Mouse (Mus musculus) adipose tissue, adult 10 weeks (tissue): Measurements from ENCODE around the gene Arhgef6. TPM values are rescaled to one million over a fixed set of nuclear protein-coding genes. Genes with fewer than 3 reads are reported as not detected.

ENCODE experiments used
- polyA plus RNA-seq: library from polyadenylated mRNA; stranded (reverse); fragments of 350-450 nt; fragmentation: Illumina TruSeq; extraction: RNeasy Lipid Tissue Mini Kit (QIAGEN cat#74804); gene quantifications from one replicate; pipeline ENCODE4 v1.2.3, GENCODE M21; 2014; ENCODE audit warnings: low read depth, low replicate concordance

Arhgef6 gene
- polyA plus RNA-seq = 17.9 TPM

DNA sequence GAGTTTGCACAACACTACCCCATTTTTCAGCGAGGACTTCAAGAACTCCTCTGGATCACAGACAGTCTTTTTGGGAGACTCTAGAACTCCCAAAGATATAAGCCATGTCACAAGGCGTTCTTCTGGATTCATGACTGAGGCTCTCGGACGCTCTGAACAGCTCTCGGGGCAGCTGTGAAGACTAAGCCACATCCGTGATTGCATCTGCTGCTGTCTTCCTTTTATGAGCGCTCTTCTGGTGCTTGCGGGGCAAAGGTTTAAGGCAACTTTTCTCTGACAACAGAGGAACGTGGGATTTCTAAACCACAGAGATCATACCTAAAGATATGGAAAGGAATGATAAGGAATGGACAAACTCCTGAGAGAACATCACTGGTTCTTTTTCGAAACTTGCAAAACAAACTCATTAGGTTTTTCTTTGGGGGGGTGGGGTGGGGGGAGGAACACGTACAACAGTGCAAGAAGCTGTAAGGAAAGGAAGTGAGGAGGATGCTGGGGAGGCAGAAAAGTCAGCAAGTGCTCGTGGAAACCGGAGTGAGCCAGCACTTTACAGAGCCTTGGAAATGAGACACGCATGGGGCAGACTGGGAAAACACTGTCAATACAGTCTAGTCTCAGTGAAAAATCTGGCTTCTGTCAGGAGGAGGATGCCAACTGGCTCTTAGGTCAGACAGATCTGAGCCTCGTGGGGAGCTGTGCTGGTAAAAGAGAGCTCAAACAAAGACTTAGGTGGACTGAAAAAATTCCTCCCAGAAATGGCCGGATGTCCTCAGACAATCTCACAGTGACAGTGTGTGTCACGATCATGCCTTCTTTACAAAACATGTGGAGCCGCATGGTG lies at the start of gene Arhgef6:
Gene Arhgef6, minus strand, starts transcription at position 359 of the 841 bp plus-strand sequence.

DNA sequence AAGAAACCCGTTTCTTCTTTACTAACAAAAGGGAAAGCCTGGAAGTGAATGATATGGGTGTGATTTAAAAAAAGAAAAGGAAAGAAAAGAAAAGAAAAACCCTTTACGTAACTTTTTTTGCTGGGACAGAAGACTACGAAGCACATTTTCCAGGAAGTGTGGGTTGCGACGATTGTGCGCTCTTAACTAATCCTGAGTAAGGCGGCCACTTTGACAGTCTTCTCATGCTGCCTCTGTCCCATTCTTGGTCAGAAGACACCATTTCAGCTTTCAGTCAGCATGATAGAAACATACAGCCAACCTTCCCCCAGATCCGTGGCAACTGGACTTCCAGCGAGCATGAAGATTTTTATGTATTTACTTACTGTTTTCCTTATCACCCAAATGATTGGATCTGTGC lies 126.7 kb downstream of the Arhgef6 start, which contains the start of gene Cd40lg:
Gene Cd40lg, plus strand, starts transcription at position 268 of the 400 bp plus-strand sequence.

Other genes starting within 250 kb of the Arhgef6 start
- gene Cd40lg, start 126.6 kb downstream of the Arhgef6 start, polyA plus RNA-seq = not detected
- gene Rbmx, start 54.3 kb upstream of the Arhgef6 start, polyA plus RNA-seq = 43.5 TPM
- gene Gm364, start 70.4 kb upstream of the Arhgef6 start, polyA plus RNA-seq = 0.45 TPM
- gene Gpr101, start 165.0 kb upstream of the Arhgef6 start, polyA plus RNA-seq = not detected